Mouse (Mus musculus) G1E (cell line): ENCODE data around the gene Ccdc60.

Experiments
- CTCF ChIP-seq: IDR thresholded peaks from 2 replicates; pipeline ENCODE4 v1.5.1; 2012; ENCODE audit warnings: low read depth, low read length, inconsistent platforms, mixed read lengths
- GATA1 ChIP-seq: IDR thresholded peaks from 2 replicates; pipeline ENCODE4 v1.6.1; 2012; ENCODE audit warnings: borderline replicate concordance, low read length, inconsistent platforms, mixed read lengths
- TAL1 ChIP-seq: conservative IDR thresholded peaks from 2 replicates; pipeline ENCODE4 v1.6.1; 2012; ENCODE audit warnings: low read depth, low read length, inconsistent platforms, mixed read lengths

- TF ChIP-seq CTCF (no peak), TAL1 (no peak), GATA1 (no peak)
Measured at GRCm38 (mm10) chr5:116322365-116323027, 33.7 kb upstream of the Ccdc60 start.
